Mouse (Mus musculus) left cerebral cortex, postnatal 4 days (tissue): ENCODE data around the gene Rasal1. TPM values are rescaled to one million over a fixed set of nuclear protein-coding genes. Genes with fewer than 3 reads are reported as not detected.

ENCODE experiments used
- DNase-seq: peaks from one replicate; pipeline ENCODE4 v3.0.0-alpha.2; 2022
- intact Hi-C: fragments of 180-260 bp; cut with DNase I; formaldehyde crosslinking; loops from one replicate; pipeline ENCODE4 v1.15.1; 2025
- total RNA-seq, 2 experiments: library from RNA; stranded (reverse); gene quantifications; 2 replicates each; pipeline ENCODE4 v1.2.3; 2021

The Rasal1 gene
- total RNA-seq, 2 experiments from 2014 or later = 42.2 to 54.6 TPM

GRCm38 (mm10) chr5:120712721-120713120 lies 64.1 kb downstream of the Rasal1 start:
- intact Hi-C loops = loop anchor here (2.0 kb wide), 1 partner anchor 34 kb away; no protein-coding TSS in a partner anchor

GRCm38 (mm10) chr5:120714314-120714713 lies 65.7 kb downstream of the Rasal1 start:
- DNase-seq = peak; percentile 84
- intact Hi-C loops = no loop called here

More at GRCm38 (mm10) chr5:120712721-120713120, 64.1 kb downstream of the Rasal1 start:
- peak; percentile 49 for DNase-seq

GRCm38 (mm10) chr5:120717136-120717535 lies 68.5 kb downstream of the Rasal1 start:
- intact Hi-C loops = no loop called here
- peak; percentile 71 for DNase-seq

- intact Hi-C loops = no loop called here
- no peak for DNase-seq
Measured at GRCm38 (mm10) chr5:120718600-120719378, 70.2 kb downstream of the Rasal1 start.

- intact Hi-C loops = no loop called here
- DNase-seq = no peak
Measured at GRCm38 (mm10) chr5:120721005-120721404, 72.4 kb downstream of the Rasal1 start.

GRCm38 (mm10) chr5:120725811-120726455 lies 77.3 kb downstream of the Rasal1 start:
- intact Hi-C loops = no loop called here
- no peak for DNase-seq

Other genes with a start within 250 kb of the Rasal1 start
- 1 to 10 TPM in 1 of 2 experiments, under 1 TPM in 1; 0.86 to 1.4 TPM for gene Lhx5, start 217.1 kb upstream of the Rasal1 start, total RNA-seq
- 1 to 10 TPM; 2.4 to 3.7 TPM for gene Sdsl, start 176.0 kb upstream of the Rasal1 start, total RNA-seq
- not detected for gene Sds, start 172.3 kb upstream of the Rasal1 start, total RNA-seq
- 10 to 100 TPM; 38.8 to 43.9 TPM for gene Plbd2, start 145.2 kb upstream of the Rasal1 start, total RNA-seq
- 1 to 10 TPM; 3.3 to 4.6 TPM for gene Slc8b1, start 137.6 kb upstream of the Rasal1 start, total RNA-seq
- 10 to 100 TPM; 42.0 to 44.1 TPM for gene Tpcn1, start 60.1 kb upstream of the Rasal1 start, total RNA-seq
- gene Iqcd, start 59.8 kb upstream of the Rasal1 start, total RNA-seq = under 1 TPM; 0.58 to 0.64 TPM
- gene Rita1, start 36.2 kb upstream of the Rasal1 start, total RNA-seq = 10 to 100 TPM; 22.7 to 26.0 TPM
- gene Ddx54, start 36.1 kb upstream of the Rasal1 start, total RNA-seq = 10 to 100 TPM; 52.0 to 55.4 TPM
- gene Cfap73, start 14.6 kb upstream of the Rasal1 start, total RNA-seq = under 1 TPM in 1 of 2 experiments, not detected in 1; 0.40 TPM
- 100 to 1,000 TPM; 122 to 124 TPM for gene Dtx1, start 63.1 kb downstream of the Rasal1 start, total RNA-seq
- not detected for gene Oas2, start 101.0 kb downstream of the Rasal1 start, total RNA-seq
- gene Oas3, start 128.8 kb downstream of the Rasal1 start, total RNA-seq = under 1 TPM in 1 of 2 experiments, not detected in 1; 0.18 TPM
- gene Oas1e, start 146.7 kb downstream of the Rasal1 start, total RNA-seq = not detected
- 1 to 10 TPM; 1.0 to 1.3 TPM for gene Oas1c, start 163.7 kb downstream of the Rasal1 start, total RNA-seq
- gene Oas1f, start 198.6 kb downstream of the Rasal1 start, total RNA-seq = not detected
- gene Oas1h, start 212.6 kb downstream of the Rasal1 start, total RNA-seq = not detected
- gene Oas1g, start 238.8 kb downstream of the Rasal1 start, total RNA-seq = not detected